Mouse (Mus musculus): ENCODE results near the gene Snrk. TPM values are rescaled to one million over a fixed set of nuclear protein-coding genes. Genes with fewer than 3 reads are reported as not detected.

Gene Snrk
- polyA plus RNA-seq, 1 experiment from 2014 or later: 36.9 TPM

DNA sequence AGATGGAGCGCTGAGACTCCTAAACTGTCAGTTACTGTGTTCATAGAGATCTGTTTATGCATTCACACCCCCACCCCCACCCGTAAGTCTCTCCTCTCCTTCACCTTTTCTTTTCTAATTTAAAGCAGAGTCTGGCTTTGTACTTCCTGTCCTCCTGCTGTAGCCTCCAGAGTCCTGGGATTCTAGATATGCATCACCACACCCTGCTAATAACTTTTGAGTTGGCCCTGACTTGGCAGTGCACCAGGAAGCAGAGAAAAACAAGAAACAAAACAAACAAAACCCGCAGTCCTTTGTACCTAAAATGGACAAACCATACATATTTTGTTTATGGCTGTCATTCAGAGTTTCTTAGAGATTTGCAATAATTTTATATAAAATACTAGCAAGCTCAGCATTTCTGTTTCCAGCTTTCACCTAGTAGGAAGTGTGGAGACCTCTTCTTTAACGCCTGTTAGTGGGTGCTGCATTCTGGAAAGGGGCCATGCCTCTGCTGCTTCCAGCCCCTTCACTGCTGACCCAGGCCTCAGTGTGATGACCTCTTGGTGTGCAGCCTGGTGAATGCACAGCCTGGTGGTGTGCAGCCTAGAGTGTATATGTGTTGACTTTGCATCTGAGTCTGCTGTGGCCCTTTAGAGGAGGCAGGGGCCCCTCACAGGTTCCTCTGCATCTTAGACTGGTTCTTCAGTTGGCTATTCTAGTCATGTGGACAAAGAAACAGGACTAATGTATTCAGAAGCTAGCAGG lies 29.2 kb downstream of the Snrk start:
- 86% methylated on average over 4 of the region's 4 CpGs for WGBS
- H3K36me3 ChIP-seq (ENCODE audit: control insufficient read depth, insufficient read depth, low read length): peaks cover 11% of the 10 kb centered on the region
- 0 out of 2 replicates have a peak overlapping the region, but pooled peaks have one; percentile 21 for H3K27ac ChIP-seq (ENCODE audit: low read depth, low read length)
- DNase-seq (ENCODE audit: low spot score) (no peak), ATAC-seq (no peak)
- 0 out of 2 replicates have a peak, but pooled peaks cover 4% of the 10 kb centered on the region for H3K9me3 ChIP-seq (replicated peaks; ENCODE audit: control insufficient read depth, low read length)
- H3K4me3 ChIP-seq (ENCODE audit: low read depth, low read length): no peak overlapping the region
- H3K4me1 ChIP-seq (ENCODE audit: control insufficient read depth, insufficient read depth, low read length): no peaks in the 10 kb centered on the region
- H3K4me2 ChIP-seq (ENCODE audit: low read length): no peak overlapping the region
- no peaks in the 10 kb centered on the region for H3K27me3 ChIP-seq (replicated peaks; ENCODE audit: control insufficient read depth, insufficient read depth, low read length)
- H3K9ac ChIP-seq (ENCODE audit: low read length): no peak overlapping the region

DNA sequence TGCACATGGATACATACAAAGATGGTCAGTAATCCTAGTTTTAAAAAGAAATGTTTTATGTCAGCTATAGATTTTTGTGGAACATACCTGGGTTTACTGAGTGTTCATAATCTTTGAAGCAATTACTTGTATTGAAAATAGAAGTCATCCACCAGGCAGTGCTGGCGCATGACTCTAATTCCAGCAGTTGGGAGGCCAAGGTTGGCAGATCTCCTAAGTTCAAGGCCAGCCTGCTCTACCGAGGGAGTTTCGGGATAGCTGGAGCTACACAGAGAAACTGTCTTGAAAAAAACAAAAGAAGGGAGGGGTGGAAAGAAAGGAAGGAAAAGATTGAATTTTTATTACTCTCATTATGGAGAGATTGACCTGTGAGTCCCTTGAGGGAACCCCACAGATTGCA lies 31.3 kb downstream of the Snrk start:
- no peak for DNase-seq (ENCODE audit: low spot score)
- WGBS: 84% methylated on average over 3 of the region's 3 CpGs

DNA sequence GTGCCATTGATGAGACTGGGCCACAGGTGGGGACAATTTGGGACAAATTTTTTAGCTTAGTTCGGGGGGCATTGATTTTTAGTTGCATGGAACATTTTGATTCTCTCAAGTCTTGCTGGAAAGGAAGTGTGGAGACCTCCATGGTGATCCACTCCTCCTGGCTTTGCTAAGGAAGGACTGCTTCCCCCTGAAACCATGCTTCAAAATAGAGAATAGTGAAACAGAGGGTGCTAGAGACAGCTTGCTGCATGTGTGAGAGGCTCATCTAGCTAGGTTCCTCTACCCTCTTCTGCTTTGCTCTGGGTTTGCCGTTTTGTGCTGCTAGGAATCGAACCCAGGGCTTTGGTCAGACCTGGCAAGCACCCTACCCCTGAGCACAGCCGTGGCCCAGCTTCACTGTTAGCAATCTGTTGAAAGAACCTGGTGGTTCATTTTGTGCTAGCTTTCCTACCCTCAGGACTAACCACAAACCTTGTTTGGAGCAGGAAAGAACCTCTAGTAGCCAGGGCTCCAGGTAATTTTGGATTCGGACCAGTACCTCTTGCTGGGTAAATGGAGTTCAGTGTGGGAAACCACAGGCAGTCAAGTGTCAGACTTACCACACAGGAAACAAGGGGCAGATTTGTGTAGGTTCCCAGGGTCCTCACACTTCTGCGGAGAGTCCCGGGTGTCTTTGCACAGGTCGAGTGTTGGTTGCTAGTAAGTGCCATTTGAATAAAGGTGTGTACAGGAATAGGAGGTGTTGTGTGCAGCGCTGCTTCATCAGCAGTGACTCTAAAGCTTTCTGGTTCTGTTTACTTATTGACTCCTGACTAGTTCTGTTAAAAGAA lies 33.1 kb downstream of the Snrk start:
- 91% methylated on average over 9 of the region's 9 CpGs for WGBS
- no peak for ATAC-seq

More for the DNA sequence above, 31.3 kb downstream of the Snrk start:
- Histone ChIP-seq H3K9ac (ENCODE audit: low read length) (no peak overlapping the region), H3K27me3 (replicated peaks; ENCODE audit: control insufficient read depth, insufficient read depth, low read length) (no peaks in the 10 kb centered on the region), H3K4me1 (ENCODE audit: control insufficient read depth, insufficient read depth, low read length) (no peaks in the 10 kb centered on the region), H3K36me3 (ENCODE audit: control insufficient read depth, insufficient read depth, low read length) (peaks cover 11% of the 10 kb centered on the region), H3K9me3 (replicated peaks; ENCODE audit: control insufficient read depth, low read length) (0 out of 2 replicates have a peak, but pooled peaks cover 4% of the 10 kb centered on the region), H3K4me3 (ENCODE audit: low read depth, low read length) (no peak overlapping the region), H3K4me2 (ENCODE audit: low read length) (no peak overlapping the region), H3K27ac (ENCODE audit: low read depth, low read length) (no peak overlapping the region)
- ATAC-seq: no peak

DNA sequence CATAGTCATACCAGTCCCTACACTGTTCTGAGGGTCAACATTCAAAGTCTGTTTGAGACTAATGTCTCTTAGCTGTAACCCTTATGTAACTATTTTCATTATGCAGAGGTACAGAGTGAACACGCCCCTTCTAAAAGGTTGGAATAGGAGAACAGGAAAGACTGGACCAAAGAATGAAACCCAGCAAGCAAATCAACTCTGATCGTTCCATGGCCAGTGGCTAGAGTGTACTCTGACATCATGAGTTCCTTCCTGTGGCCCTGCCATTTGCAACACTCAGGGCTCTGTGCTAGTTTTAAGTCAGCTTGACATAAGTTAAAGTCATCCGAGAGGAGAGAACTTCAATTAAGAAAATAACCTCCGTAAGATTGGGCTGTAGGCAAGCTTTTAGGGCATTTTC lies 35.0 kb downstream of the Snrk start:
- H3K9me3 ChIP-seq (replicated peaks; ENCODE audit: control insufficient read depth, low read length): no peaks in the 10 kb centered on the region
- ATAC-seq (no peak), DNase-seq (ENCODE audit: low spot score) (no peak)
- 95% methylated on average over 4 of the region's 4 CpGs for WGBS
- H3K4me1 ChIP-seq (ENCODE audit: control insufficient read depth, insufficient read depth, low read length): no peaks in the 10 kb centered on the region
- H3K27ac ChIP-seq (ENCODE audit: low read depth, low read length): no peak overlapping the region
- no peak overlapping the region for H3K4me2 ChIP-seq (ENCODE audit: low read length)
- H3K4me3 ChIP-seq (ENCODE audit: low read depth, low read length): no peak overlapping the region
- no peak overlapping the region for H3K9ac ChIP-seq (ENCODE audit: low read length)
- peaks cover 9% of the 10 kb centered on the region for H3K36me3 ChIP-seq (ENCODE audit: control insufficient read depth, insufficient read depth, low read length)
- H3K27me3 ChIP-seq (replicated peaks; ENCODE audit: control insufficient read depth, insufficient read depth, low read length): no peaks in the 10 kb centered on the region

More for the DNA sequence above, 33.1 kb downstream of the Snrk start:
- no peak for DNase-seq (ENCODE audit: low spot score)
- Histone ChIP-seq H3K9ac (ENCODE audit: low read length) (no peak overlapping the region), H3K4me2 (ENCODE audit: low read length) (no peak overlapping the region), H3K27me3 (replicated peaks; ENCODE audit: control insufficient read depth, insufficient read depth, low read length) (no peaks in the 10 kb centered on the region), H3K36me3 (ENCODE audit: control insufficient read depth, insufficient read depth, low read length) (peaks cover 2% of the 10 kb centered on the region; the same call in 1 of the 2 replicates), H3K27ac (ENCODE audit: low read depth, low read length) (no peak overlapping the region), H3K9me3 (replicated peaks; ENCODE audit: control insufficient read depth, low read length) (no peaks in the 10 kb centered on the region), H3K4me3 (ENCODE audit: low read depth, low read length) (no peak overlapping the region), H3K4me1 (ENCODE audit: control insufficient read depth, insufficient read depth, low read length) (no peaks in the 10 kb centered on the region)

DNA sequence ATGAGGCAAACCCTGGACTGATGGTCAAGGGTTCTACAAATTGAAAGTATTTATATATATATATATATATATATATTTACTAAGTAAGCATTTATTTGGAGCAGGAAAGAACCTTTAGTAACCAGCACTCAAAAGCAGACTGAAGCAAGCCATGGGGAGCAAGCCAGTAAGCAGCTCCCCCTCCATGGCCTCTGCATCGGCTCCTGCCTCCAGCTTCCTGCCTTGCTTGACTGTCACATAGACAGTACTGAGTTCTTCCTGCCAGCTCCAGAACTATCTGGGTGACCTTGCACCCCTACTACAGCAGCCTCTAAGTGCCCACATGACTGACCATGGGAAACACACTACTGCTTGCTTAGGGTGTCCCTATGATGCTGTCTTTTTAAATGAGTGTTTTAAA lies 35.4 kb downstream of the Snrk start:
- WGBS: 86% methylated on average over 1 of the region's 1 CpGs
- ATAC-seq: no peak

DNA sequence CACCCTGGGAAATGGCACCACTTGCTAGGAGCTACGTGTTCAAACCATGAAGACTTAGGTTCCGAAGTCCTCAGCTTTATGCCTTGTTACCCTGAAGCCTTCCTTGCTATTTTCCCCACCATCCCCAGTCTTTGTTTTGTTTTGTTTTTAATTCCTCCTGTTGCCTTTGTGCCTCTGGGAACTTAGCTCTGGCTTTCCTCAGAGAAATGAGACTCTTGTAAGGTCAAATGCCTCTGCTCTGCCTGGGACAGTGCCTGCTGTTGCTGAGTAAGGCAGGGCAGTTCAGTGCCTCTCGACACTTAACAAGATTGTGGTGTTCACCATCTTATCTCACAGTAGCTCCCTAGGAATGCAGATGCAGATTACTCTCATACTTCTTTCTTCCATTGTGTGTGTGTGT lies 36.4 kb downstream of the Snrk start:
- H3K9me3 ChIP-seq (replicated peaks; ENCODE audit: control insufficient read depth, low read length): no peaks in the 10 kb centered on the region
- no peak for ATAC-seq
- WGBS: 87% methylated on average over 3 of the region's 3 CpGs

More for the DNA sequence above, 35.4 kb downstream of the Snrk start:
- Histone ChIP-seq H3K27me3 (replicated peaks; ENCODE audit: control insufficient read depth, insufficient read depth, low read length) (no peaks in the 10 kb centered on the region), H3K9me3 (replicated peaks; ENCODE audit: control insufficient read depth, low read length) (no peaks in the 10 kb centered on the region), H3K4me1 (ENCODE audit: control insufficient read depth, insufficient read depth, low read length) (no peaks in the 10 kb centered on the region), H3K4me2 (ENCODE audit: low read length) (no peak overlapping the region), H3K4me3 (ENCODE audit: low read depth, low read length) (no peak overlapping the region), H3K9ac (ENCODE audit: low read length) (no peak overlapping the region), H3K27ac (ENCODE audit: low read depth, low read length) (no peak overlapping the region), H3K36me3 (ENCODE audit: control insufficient read depth, insufficient read depth, low read length) (peaks cover 13% of the 10 kb centered on the region)
- DNase-seq (ENCODE audit: low spot score): no peak

DNA sequence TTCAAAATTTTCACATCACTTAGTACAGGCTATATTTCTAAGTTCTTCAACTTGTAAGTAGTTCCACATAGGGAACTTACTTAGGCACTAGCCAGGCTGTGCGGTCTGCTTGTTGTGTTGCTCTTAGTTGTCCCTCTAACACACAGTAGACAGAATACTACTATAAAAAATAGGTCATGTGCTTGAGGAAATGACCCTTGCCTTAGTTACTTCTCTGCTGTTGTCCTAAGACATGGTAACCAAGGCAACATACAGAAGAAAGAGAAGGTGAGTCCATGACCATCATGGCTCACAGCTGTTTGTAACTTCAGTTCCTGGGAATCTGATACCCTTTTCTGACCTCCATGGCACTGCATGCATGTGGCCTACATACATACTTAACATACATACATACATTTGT lies 38.1 kb downstream of the Snrk start:
- no peak overlapping the region for H3K4me2 ChIP-seq (ENCODE audit: low read length)
- WGBS: 85% methylated on average over 1 of the region's 1 CpGs
- H3K4me3 ChIP-seq (ENCODE audit: low read depth, low read length): no peak overlapping the region
- H3K27me3 ChIP-seq (replicated peaks; ENCODE audit: control insufficient read depth, insufficient read depth, low read length): no peaks in the 10 kb centered on the region
- H3K27ac ChIP-seq (ENCODE audit: low read depth, low read length): no peak overlapping the region
- no peaks in the 10 kb centered on the region for H3K4me1 ChIP-seq (ENCODE audit: control insufficient read depth, insufficient read depth, low read length)
- DNase-seq (ENCODE audit: low spot score): no peak
- H3K9ac ChIP-seq (ENCODE audit: low read length): no peak overlapping the region
- no peaks in the 10 kb centered on the region for H3K9me3 ChIP-seq (replicated peaks; ENCODE audit: control insufficient read depth, low read length)
- ATAC-seq: no peak
- peaks cover 26% of the 10 kb centered on the region for H3K36me3 ChIP-seq (ENCODE audit: control insufficient read depth, insufficient read depth, low read length)

More for the DNA sequence above, 36.4 kb downstream of the Snrk start:
- H3K27me3 ChIP-seq (replicated peaks; ENCODE audit: control insufficient read depth, insufficient read depth, low read length): no peaks in the 10 kb centered on the region
- no peak overlapping the region for H3K9ac ChIP-seq (ENCODE audit: low read length)
- no peak for DNase-seq (ENCODE audit: low spot score)
- H3K4me1 ChIP-seq (ENCODE audit: control insufficient read depth, insufficient read depth, low read length): no peaks in the 10 kb centered on the region
- no peak overlapping the region for H3K4me3 ChIP-seq (ENCODE audit: low read depth, low read length)
- H3K36me3 ChIP-seq (ENCODE audit: control insufficient read depth, insufficient read depth, low read length): peaks cover 21% of the 10 kb centered on the region
- H3K4me2 ChIP-seq (ENCODE audit: low read length): no peak overlapping the region
- H3K27ac ChIP-seq (ENCODE audit: low read depth, low read length): no peak overlapping the region

DNA sequence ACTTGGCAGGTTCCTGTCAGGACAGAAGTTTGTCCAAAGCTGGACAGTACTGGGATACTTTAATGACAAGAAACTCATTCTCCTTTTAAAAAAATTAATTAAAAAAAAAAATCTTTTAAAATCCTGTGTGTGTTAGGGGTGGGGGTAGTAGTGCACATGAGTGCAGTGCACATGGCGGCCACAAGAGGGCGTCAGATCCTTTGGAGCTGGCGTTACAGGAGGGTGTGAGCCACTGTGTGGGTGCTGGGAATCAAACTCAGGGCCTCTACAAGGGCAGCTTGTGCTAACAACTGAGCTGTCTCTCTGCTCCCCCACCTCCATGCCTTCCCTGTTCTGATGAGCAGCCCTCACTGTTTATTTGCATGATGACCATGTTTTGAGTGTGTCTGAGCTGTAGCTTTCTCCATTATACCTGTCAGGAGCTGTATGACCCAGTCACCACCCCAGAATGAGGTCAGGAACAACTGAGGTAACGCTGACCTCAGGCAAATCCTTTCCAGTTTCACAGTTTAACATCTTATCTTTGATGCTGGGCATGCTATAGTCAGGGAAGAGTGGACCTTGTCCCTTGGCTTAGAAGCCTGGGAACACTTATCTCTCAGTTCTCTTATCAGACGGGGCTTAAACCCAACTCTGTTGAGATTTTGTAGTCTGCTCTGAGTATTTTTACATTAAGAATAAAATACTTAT lies 39.5 kb downstream of the Snrk start:
- 85% methylated on average over 5 of the region's 5 CpGs for WGBS
- Histone ChIP-seq H3K4me3 (ENCODE audit: low read depth, low read length) (no peak overlapping the region), H3K36me3 (ENCODE audit: control insufficient read depth, insufficient read depth, low read length) (peaks cover 35% of the 10 kb centered on the region), H3K9me3 (replicated peaks; ENCODE audit: control insufficient read depth, low read length) (no peaks in the 10 kb centered on the region), H3K4me2 (ENCODE audit: low read length) (no peak overlapping the region), H3K27me3 (replicated peaks; ENCODE audit: control insufficient read depth, insufficient read depth, low read length) (no peaks in the 10 kb centered on the region), H3K4me1 (ENCODE audit: control insufficient read depth, insufficient read depth, low read length) (no peaks in the 10 kb centered on the region), H3K27ac (ENCODE audit: low read depth, low read length) (no peak overlapping the region), H3K9ac (ENCODE audit: low read length) (no peak overlapping the region)
- DNase-seq (ENCODE audit: low spot score) (no peak), ATAC-seq (no peak)

All from forebrain, embryonic 14.5 days (tissue).